Mouse (Mus musculus) activated CD4-positive, CD25-positive, alpha-beta regulatory T cell, adult 4 months (primary cell): ENCODE measurements around the gene Anp32a. TPM values are rescaled to one million over a fixed set of nuclear protein-coding genes. Genes with fewer than 3 reads are reported as not detected.
A peak's percentile ranks its signal among the peaks of the same experiment; 100 is the strongest.

ENCODE experiments used
- ATAC-seq: one replicate; pipeline ENCODE4 v1.8.0; 2017
- polyA plus RNA-seq, 2 experiments: library from polyadenylated mRNA; unstranded; fragments of 100-300 nt; shearing (Covaris generic); gene quantifications; one replicate each; pipeline ENCODE4 v1.2.1; 2017

Anp32a gene
- polyA plus RNA-seq, 2 experiments from 2014 or later: 108 to 132 TPM

- ATAC-seq: no peak
Measured at GRCm38 (mm10) chr9:62347201-62347600, 6.1 kb downstream of the Anp32a start.

GRCm38 (mm10) chr9:62348050-62348449, 7.0 kb downstream of the Anp32a start:
- ATAC-seq: peak; percentile 12

- ATAC-seq: no peak
Measured at GRCm38 (mm10) chr9:62348467-62348985, 7.4 kb downstream of the Anp32a start.

DNA sequence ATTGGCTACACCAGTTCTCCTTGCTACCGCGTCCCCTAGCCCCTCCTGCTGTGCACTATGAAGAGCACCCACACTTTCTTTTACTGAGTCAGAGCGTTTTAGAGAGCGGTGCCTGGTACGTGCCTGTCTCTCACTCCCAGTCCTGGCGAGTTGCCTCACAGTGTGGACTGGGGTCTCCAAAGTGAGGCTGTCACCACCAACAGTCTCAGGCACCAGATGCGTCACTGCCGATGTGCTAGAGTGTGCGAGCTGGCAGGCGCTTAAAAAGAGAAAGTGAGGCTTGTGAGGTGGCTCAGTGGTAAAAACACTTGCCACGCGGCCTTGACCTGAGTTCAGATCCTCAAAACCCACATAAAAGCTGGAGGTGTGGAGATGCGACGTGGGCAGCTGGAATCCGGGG, 8.2 kb downstream of the Anp32a start:
- ATAC-seq: no peak

GRCm38 (mm10) chr9:62350721-62351120, 9.6 kb downstream of the Anp32a start:
- ATAC-seq: no peak

GRCm38 (mm10) chr9:62351200-62351599, 10.1 kb downstream of the Anp32a start:
- no peak for ATAC-seq

DNA sequence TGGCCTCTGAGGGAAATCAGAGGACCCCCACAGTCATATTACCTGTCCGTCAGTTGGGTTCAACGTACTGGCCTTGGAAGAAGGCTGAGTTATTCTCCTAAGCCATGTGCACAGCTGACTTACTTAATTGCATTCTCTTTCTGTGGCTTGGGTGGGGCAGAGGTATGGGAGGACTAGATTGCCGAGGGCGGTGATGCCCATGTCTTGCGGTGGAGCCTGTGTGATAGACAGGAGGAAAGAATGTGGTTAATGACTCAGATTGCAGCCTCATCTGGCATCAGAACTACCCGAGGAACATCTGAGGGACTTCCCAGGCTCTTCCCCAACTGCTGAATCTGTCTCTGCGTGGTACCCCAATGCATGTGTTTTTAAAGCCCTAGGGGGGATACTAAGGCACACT, 12.7 kb downstream of the Anp32a start:
- peak; percentile 84 for ATAC-seq

DNA sequence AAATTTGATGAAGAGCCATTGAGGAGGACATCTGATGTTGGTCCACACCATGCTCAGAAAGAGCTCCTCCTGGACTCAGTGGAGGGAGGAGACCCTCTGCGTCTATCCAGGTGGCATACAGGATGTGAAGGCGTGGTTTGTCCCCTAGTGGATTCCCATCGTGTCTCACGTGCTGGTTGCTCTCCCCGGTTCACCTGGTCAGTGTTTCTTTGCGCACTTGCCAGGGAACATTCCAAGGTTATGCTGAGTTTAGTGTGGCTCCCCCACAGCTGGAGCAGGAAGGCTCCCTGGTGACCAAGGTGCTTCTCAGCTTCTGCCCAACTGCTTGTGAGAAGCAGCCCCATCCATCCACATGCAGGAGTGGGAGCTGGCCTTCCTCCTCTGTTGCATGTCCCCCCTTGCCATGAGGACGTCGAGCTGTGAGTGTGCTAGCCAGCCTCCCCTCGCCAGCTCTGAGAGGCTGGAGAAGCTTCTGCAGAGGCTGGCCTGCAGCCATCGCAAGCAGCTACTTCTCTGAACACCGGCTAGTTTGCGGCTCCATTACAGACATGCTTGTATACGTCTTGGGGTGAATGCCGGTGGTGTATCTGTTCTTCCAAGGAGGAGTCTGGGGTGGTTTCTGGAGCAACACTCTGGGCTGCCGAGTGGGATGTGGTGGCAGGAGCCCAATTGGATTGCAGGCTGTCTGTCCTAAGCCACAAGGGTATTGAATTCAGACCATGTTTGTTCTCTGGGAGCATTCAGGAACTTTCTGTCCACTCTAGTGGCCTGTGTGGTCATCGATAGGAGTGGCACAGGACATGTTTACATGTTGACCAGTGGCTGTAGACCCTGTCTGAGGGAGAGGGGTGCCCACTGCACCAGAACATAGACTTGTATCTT, 14.0 kb downstream of the Anp32a start:
- ATAC-seq: no peak

- no peak for ATAC-seq
Measured at GRCm38 (mm10) chr9:62355763-62356162, 14.7 kb downstream of the Anp32a start.

GRCm38 (mm10) chr9:62357593-62357992, 16.5 kb downstream of the Anp32a start:
- ATAC-seq: no peak

GRCm38 (mm10) chr9:62358851-62359250, 17.8 kb downstream of the Anp32a start:
- ATAC-seq: no peak

- ATAC-seq: no peak
Measured at GRCm38 (mm10) chr9:62360889-62361288, 19.8 kb downstream of the Anp32a start.

DNA sequence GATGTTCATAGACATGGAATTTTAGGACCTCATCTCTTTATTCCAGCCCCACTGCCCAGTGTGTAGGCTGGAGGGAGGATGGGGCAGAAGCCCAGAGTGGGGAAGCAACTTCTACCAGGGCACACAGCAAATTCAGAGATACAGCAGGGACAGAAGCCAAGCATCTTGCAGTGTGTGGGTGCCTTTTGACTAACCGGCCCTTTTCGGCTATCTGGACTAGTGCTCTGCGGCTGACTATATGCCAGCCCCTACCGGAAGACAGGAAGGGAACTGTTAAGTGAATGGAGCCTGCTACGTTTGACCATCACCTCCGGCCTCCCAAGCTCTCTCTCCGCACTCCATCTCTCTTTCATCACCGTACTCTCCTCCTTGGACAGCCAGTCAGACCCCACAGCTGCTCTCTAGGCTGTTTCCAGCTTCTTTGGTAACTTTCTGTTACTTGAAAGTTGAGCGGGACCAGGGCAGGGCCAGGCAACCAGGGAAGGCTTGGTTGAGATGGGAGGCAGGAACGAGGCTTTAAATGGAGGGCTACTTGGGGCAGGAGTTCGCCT, 21.8 kb downstream of the Anp32a start:
- no peak for ATAC-seq

- ATAC-seq: peak; percentile 89
Measured at GRCm38 (mm10) chr9:62363619-62364018, 22.5 kb downstream of the Anp32a start.

DNA sequence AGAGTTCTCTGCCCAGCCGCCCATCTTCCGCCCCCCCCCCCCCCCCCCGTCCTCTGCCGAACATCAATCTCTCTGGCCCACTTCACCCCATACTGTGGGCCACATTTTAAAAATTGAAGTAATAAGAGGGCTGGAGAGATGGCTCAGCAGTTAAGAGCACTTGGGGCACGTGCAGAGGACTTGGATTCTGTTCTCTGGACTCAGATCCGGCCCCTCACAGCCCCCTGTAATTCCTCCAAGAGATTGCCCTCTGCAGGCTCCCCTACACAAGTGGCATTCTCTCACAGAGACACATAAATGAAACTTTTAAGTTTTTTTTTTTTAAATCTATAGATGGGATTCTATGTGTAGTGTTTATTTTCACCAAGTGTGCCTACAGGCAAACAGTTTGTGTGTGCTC, 23.1 kb downstream of the Anp32a start:
- ATAC-seq: no peak

DNA sequence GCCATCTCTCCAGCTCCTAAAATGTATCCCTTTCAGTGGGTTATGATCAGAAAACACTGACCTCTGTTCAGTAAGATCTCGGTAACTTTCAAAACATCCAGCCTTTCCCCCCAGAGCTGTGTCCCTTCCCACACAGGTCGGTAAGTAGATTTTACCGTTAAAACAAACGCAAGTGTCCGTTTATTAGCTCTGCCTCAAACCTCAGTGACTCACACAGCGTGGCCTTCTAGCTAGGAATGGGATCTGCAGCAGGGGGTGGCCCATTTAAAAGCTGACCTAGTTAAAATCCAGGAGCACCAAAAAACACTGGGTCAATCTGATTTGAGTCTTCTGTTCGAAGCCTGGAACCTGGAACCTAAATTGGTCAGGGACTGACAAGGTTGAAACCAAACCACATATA, 23.7 kb downstream of the Anp32a start:
- ATAC-seq: no peak

- no peak for ATAC-seq
Measured at GRCm38 (mm10) chr9:62365326-62366080, 24.4 kb downstream of the Anp32a start.

GRCm38 (mm10) chr9:62366478-62367458, 25.7 kb downstream of the Anp32a start:
- peak; percentile 20 for ATAC-seq

DNA sequence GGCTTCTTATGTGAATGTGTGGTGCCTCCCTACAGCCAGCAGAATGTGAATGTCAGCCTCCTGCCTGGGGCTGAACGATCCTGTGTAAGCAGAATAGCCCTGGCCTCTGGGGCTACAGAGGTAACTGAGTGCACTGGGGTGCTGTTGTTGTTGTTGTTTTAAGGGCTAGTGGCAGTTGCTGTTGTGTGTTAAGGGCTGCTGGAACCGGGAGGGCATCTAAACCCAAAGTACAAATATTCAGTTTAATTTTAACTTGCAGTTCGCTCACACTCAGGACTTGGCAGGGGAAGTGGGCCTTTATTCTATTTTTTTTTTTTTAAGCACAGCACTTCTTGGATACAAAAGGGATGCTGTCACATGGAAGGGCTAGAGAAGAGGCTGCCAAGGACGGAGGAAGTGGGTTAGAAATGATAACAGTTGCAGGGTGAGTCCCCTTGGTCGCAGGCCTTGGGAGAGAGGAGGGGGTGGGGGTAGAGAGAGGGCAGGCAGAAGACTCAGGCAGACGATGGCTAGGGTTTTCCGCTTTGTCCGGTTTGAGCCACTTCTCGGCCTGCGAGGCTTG, 26.5 kb downstream of the Anp32a start:
- ATAC-seq: no peak

GRCm38 (mm10) chr9:62368256-62368905, 27.3 kb downstream of the Anp32a start:
- peak; percentile 45 for ATAC-seq

- no peak for ATAC-seq
Measured at GRCm38 (mm10) chr9:62369172-62369571, 28.1 kb downstream of the Anp32a start.
